ENCODE assay signal across 7 mouse cellular contexts in the genomic region with DNA sequence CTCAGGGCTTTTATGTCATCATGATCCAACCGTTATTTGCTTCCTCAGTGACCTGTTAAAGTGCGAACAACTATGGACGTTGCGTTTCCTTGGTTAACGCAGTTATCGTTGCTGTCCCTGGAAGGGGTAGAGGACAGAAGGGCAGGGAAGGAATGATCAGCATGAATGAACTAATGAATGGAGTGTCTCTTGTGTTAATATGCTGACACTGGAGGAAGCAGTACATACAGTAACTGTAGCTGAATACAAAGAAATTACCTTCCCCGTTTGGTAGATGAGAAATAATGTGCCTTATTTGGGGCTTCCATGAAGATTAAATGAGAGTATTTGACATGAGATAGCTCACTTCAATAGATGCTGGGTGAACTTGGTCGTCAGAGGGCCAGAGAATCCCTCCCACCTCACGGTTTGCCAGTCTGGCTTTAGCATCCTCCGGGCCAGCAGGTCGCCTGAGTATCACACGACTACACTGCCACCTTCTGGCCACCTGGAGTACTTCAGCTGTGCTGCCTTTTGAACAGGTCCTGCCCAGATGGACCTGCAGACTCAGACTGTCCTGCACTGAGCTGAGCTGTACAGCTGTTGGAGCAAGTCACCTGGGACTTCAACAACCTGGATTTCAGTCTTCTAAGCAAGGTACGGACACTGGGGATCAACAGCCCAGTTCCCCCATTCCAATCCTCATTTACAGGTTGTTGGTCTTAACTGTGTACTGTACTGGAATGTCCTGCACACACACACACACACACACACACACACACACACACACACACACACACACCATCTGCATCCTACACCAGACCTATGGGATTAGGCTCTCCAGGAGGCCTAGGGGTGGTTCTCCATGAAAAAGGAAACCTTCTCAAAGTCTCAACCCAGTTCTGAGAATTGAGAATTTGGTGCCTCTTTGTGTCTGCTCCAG. TPM values are rescaled to one million over a fixed set of nuclear protein-coding genes. Genes with fewer than 3 reads are reported as not detected.
DNase-seq lines count a peak whose midpoint lies in the region; ATAC-seq and TF ChIP-seq lines count a peak whose summit lies in the region.

No protein-coding gene starts in this region.

- no peak overlapping the region for H3K27ac ChIP-seq in intestine, postnatal 0 days (ENCODE audit: low read depth, low read length)
- no peak overlapping the region for H3K27ac ChIP-seq in midbrain, embryonic 14.5 days (replicated peaks; ENCODE audit: low read depth, low read length)

- ATAC-seq in intestine, postnatal 0 days: peak; percentile 73
- peak; percentile 73 for ATAC-seq in midbrain, embryonic 14.5 days (ENCODE audit: low FRiP score, low TSS enrichment)

- 49% methylated on average over 13 of the region's 13 CpGs for WGBS in intestine, postnatal 0 days
- 50% methylated on average over 13 of the region's 13 CpGs for WGBS in midbrain, embryonic 14.5 days

- H3K4me1 ChIP-seq in intestine, postnatal 0 days (replicated peaks; ENCODE audit: control insufficient read depth, insufficient read depth, low read length): no peaks in the 10 kb centered on the region
- no peaks in the 10 kb centered on the region for H3K4me1 ChIP-seq in midbrain, embryonic 14.5 days (ENCODE audit: control insufficient read depth, insufficient read depth, low read length)

- no peak overlapping the region for H3K4me2 ChIP-seq in intestine, postnatal 0 days (replicated peaks; ENCODE audit: low read depth)
- H3K4me2 ChIP-seq in midbrain, embryonic 14.5 days (ENCODE audit: low read length): no peak overlapping the region

- H3K36me3 ChIP-seq in intestine, postnatal 0 days (ENCODE audit: control insufficient read depth, insufficient read depth): no peaks in the 10 kb centered on the region
- no peaks in the 10 kb centered on the region for H3K36me3 ChIP-seq in midbrain, embryonic 14.5 days (ENCODE audit: control insufficient read depth, insufficient read depth, low read length)

- H3K4me3 ChIP-seq in intestine, postnatal 0 days (ENCODE audit: low read depth, low read length): no peak overlapping the region
- no peak overlapping the region for H3K4me3 ChIP-seq in midbrain, embryonic 14.5 days (replicated peaks; ENCODE audit: low read depth, low read length)

- no peaks in the 10 kb centered on the region for H3K9me3 ChIP-seq in intestine, postnatal 0 days (ENCODE audit: control insufficient read depth)
- no peaks in the 10 kb centered on the region for H3K9me3 ChIP-seq in midbrain, embryonic 14.5 days (ENCODE audit: control insufficient read depth, low read length)

- peak; percentile 83 for DNase-seq in adrenal gland, adult 2 months
- peak; percentile 87 for DNase-seq in embryo, embryonic 11 days
- peak; percentile 85 to 87 for DNase-seq in gastrocnemius, postnatal 36 days
- DNase-seq in left cerebral cortex, postnatal 25 days (ENCODE audit: low spot score in 2 of 2): peak; percentile 85 to 88
- peak; percentile 94 for DNase-seq in midbrain, embryonic 14.5 days
- DNase-seq in spleen, adult 12 weeks (ENCODE audit: low spot score): peak; percentile 65

- intact Hi-C loops in gastrocnemius, postnatal 36 days (cut with DNase I): loop anchor here (5.0 to 10.0 kb wide), 4 partner anchors 35 to 605 kb away; a partner anchor contains a TSS
- intact Hi-C loops in left cerebral cortex, postnatal 25 days (cut with DNase I): loop anchor here (1.0 to 5.0 kb wide), 3 partner anchors 75 to 605 kb away; no protein-coding TSS in a partner anchor

- peak; percentile 95 for TF ChIP-seq CTCF in intestine, postnatal 0 days (IDR thresholded peaks at IDR 0.05; ENCODE audit: low read depth)

- H3K27me3 ChIP-seq in intestine, postnatal 0 days (replicated peaks; ENCODE audit: control insufficient read depth, insufficient read depth, low read length): no peaks in the 10 kb centered on the region
- H3K27me3 ChIP-seq in midbrain, embryonic 14.5 days (ENCODE audit: control insufficient read depth, insufficient read depth, low read length): no peaks in the 10 kb centered on the region

- H3K9ac ChIP-seq in intestine, postnatal 0 days (ENCODE audit: low read depth, low read length): no peak overlapping the region
- H3K9ac ChIP-seq in midbrain, embryonic 14.5 days (replicated peaks; ENCODE audit: low read length): no peak overlapping the region

RNA-seq across cellular contexts. Expression of a gene that starts 56.2 kb away (rescaled TPM):
- total RNA-seq in adrenal gland, adult 2 months (2021): 100 to 1,000 TPM; 109 to 117 TPM
- polyA plus RNA-seq in adrenal gland, adult 2 months (2012; rRNA removed): 27.4 and 41.4 TPM in 2 replicates
- 100 to 1,000 TPM; 153 to 169 TPM for total RNA-seq in gastrocnemius, postnatal 36 days (2021)
- polyA plus RNA-seq in intestine, postnatal 0 days (2015; fragmentation: Nextera tagmentation; extraction: Ambion mirVana): 176 and 181 TPM in 2 replicates
- 10 to 100 TPM; 36.3 to 40.6 TPM for total RNA-seq in left cerebral cortex, postnatal 25 days (2021)
- 34.2 and 39.4 TPM in 2 replicates for polyA plus RNA-seq in midbrain, embryonic 14.5 days (2014; fragmentation: Nextera tagmentation; extraction: Ambion mirVana)
